Mouse (Mus musculus) testis, adult 2 months (tissue): ENCODE data around the gene Atg101. TPM values are rescaled to one million over a fixed set of nuclear protein-coding genes. Genes with fewer than 3 reads are reported as not detected.
A peak's percentile ranks its signal among the peaks of the same experiment; 100 is the strongest.

Experiments used
- H3K27ac ChIP-seq: fragments of 200-500 bp; 2 replicates; pipeline ENCODE4 v1.5.1; 2012; ENCODE audit warnings: low read depth, low read length; ENCODE audit not compliant: control insufficient read depth, insufficient read depth
- H3K27me3 ChIP-seq: fragments of 200-500 bp; 2 replicates; pipeline ENCODE4 v1.6.1; 2012; ENCODE audit warnings: mild to moderate bottlenecking, low read length, moderate library complexity; ENCODE audit not compliant: control insufficient read depth, insufficient read depth
- H3K36me3 ChIP-seq: fragments of 200-500 bp; 2 replicates; pipeline ENCODE4 v1.6.1; 2012; ENCODE audit warnings: mild to moderate bottlenecking, low read length; ENCODE audit not compliant: control insufficient read depth, insufficient read depth
- H3K4me1 ChIP-seq: fragments of 200-500 bp; 2 replicates; pipeline ENCODE4 v1.6.1; 2012; ENCODE audit warnings: low read length; ENCODE audit not compliant: control insufficient read depth, insufficient read depth
- H3K4me3 ChIP-seq: fragments of 200-500 bp; 2 replicates; pipeline ENCODE4 v1.5.1; 2012; ENCODE audit warnings: low read depth, mild to moderate bottlenecking, low read length, moderate library complexity, mixed read lengths; ENCODE audit not compliant: control insufficient read depth
- CTCF ChIP-seq: fragments of 200-500 bp; IDR thresholded peaks from 2 replicates; pipeline ENCODE4 v1.5.1; 2012; ENCODE audit warnings: low read depth, mild to moderate bottlenecking, inconsistent platforms, low read length, moderate library complexity; ENCODE audit not compliant: control insufficient read depth, insufficient read depth, insufficient replicate concordance
- POLR2A ChIP-seq: fragments of 200-500 bp; IDR thresholded peaks from 2 replicates; pipeline ENCODE4 v1.6.1; 2012; ENCODE audit warnings: low read depth, mild to moderate bottlenecking, inconsistent platforms, low read length, moderate library complexity; ENCODE audit not compliant: control insufficient read depth
- polyA plus RNA-seq: library from polyadenylated mRNA; depleted of rRNA; stranded (reverse); fragments of >200 nt; gene quantifications from 2 replicates; pipeline ENCODE4 v1.2.3, GENCODE M21; 2012; rRNA removed

Gene Atg101
- polyA plus RNA-seq: 16.4 and 17.5 TPM in 2 replicates

DNA sequence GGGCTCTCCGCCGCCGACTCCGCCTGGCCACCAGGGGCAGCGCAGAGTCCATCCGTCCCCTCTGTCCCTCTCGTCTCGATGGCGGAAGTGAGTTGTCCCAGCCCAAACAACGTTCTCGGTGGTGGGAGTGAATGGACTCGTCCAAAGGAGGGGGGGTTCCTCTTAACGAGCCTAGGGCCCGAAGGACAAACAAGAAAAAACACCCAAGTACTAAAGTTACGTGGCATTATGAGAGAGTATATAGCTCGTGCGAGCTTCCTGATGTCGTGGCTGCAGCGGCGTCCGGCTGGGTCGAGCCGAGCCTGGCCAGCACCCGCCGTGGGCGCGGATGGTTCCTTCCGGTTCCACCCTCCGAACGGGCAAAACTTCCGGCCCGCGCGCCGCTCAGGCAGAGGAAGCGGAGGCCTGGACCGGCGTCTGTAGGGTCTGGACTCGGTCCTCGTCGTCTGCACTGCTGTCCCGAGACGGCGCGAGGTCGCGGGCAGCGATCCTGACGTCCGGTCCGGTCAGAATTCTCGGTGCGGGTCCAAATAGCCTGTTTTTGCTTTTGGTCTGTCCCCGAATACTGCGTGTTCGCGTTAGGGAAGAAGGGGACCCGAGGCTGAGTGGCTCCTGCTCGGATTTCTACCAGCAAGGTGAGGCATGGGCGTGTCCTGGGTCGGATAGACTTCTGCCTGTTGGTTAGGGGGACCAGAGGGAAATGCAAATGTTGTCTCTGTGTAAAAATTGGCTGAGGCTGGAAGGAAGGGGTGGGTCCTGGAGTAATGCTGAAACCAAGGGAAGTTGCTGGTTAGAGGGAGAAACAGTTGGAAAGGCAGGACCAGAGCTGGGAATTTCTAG is at the start of gene Atg101:
Gene Atg101 (plus strand): TSS at position 362 of the 840 bp plus-strand sequence.
- Histone ChIP-seq H3K36me3 (peaks cover 2% of the 10 kb centered on the region), H3K27me3 (no peaks in the 10 kb centered on the region), H3K27ac (peak within 1 kb of the TSS; percentile 86), H3K4me1 (peaks cover 5% of the 10 kb centered on the region), H3K4me3 (peak within 1 kb of the TSS; percentile 95)
- peak; percentile 91 for TF ChIP-seq POLR2A
- TF ChIP-seq CTCF: peak; percentile 96

DNA sequence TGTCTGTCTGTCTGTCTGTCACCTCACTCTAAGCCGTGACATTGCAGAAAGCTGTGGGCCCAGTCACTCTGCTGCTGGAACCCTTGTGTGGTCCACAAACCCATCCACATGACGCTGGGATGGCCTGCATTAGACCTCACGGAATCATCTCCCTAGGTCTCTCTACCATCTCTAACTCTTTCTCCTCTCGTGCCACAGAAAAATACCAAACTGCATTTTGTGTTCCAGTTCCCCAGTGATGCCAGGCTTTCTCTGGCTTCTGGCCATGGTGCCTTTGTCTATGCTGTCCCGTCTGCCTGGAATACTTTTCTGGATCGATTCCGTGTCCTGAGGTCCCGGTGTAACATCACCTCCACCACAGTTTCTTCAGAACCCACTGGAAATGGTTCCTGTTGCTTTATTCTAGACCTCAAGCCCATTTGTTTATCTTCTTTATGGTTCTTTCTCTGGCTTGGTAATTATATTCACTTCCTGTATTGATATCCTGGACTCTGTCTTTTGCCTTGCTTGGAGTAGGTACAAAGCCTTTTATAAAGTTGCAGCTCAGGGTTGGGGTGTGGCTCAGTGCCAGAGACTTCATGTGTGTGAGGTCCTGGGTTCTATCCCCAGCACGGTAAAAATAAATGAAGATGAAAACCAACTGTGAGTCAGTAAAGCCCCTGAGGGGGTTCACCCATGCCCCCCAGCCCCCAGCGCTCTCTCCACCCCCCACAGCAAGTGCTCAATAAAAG is 49.3 kb upstream of the Atg101 start:
- H3K4me3 ChIP-seq: no peak overlapping the region
- no peak overlapping the region for H3K27ac ChIP-seq
- no peaks in the 10 kb centered on the region for H3K36me3 ChIP-seq
- no peak for TF ChIP-seq POLR2A
- no peak for TF ChIP-seq CTCF
- H3K4me1 ChIP-seq: peaks cover 15% of the 10 kb centered on the region
- H3K27me3 ChIP-seq: no peaks in the 10 kb centered on the region

DNA sequence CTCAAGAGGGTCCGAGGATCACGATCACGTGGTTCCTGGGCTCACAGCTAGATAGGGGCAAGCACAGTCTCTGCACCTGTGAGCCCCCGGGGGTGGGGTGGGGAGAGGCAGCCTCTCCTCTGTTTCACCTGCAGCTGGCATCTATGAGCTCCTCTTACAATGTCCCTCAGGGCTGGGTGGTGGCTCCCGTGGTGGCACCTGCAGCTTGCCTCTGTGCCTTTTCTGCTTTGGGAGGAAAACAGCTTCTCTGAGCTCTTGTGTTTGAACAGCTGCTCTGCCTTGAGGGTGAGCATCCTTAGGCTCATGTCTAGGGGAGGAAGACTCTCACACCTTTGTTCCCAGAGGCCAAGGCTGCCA is 48.8 kb upstream of the Atg101 start:
- peaks cover 15% of the 10 kb centered on the region for H3K4me1 ChIP-seq
- no peak for TF ChIP-seq POLR2A
- TF ChIP-seq CTCF: no peak
- no peaks in the 10 kb centered on the region for H3K36me3 ChIP-seq
- H3K4me3 ChIP-seq: no peak overlapping the region
- H3K27me3 ChIP-seq: no peaks in the 10 kb centered on the region
- no peak overlapping the region for H3K27ac ChIP-seq

DNA sequence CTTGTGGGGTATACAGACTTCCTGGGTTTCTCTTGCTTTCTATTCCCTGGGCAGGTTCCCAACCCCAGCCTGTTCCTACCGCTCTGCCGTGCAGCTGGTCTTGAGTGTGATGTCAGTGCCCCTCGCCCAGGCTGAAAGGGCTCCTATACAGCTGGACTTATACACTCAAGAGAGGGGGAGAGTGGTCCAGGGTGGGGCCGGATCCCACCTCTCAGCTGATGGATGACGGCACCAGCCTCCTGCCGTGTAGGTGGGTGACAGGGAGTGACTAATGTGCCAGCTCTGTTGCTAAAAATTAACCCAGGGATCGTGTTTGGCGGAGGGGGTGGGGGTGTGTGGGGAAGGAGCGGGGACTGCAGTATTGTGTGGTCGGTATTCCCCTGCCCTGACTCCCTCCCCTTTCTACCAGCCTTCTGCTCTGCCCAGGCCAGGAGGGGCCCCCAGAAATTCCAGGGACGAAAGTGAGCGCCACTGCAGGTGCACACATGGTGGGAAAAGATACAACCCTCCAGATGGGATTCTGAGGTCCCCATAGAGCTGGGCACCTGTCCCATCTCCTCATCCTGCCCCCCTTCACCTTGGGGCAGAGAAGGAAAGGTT is 48.2 kb upstream of the Atg101 start:
- no peak overlapping the region for H3K27ac ChIP-seq
- H3K27me3 ChIP-seq: no peaks in the 10 kb centered on the region
- peaks cover 15% of the 10 kb centered on the region for H3K4me1 ChIP-seq
- no peak overlapping the region for H3K4me3 ChIP-seq
- H3K36me3 ChIP-seq: no peaks in the 10 kb centered on the region
- TF ChIP-seq CTCF: no peak
- no peak for TF ChIP-seq POLR2A

DNA sequence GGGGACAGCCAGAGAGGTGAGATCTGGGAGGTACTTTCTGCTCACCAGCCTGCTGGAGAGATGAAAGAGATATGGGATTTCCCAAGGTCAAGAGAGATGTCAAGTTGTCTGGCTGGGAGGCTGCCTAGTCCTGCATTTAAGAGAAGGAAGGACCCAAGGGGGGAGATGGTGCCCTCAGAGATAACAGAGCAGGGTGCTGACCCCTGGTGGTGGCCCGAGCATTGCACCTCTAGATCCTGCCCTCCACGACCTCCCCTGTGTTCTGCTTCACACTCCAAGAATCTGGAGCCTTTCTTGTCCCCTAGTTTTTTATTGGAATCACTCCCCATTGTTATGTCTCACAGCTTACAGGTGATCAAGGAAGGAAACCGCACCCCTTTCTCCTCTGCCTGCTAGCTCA is 47.2 kb upstream of the Atg101 start:
- H3K36me3 ChIP-seq: no peaks in the 10 kb centered on the region
- TF ChIP-seq CTCF (peak; percentile 78), POLR2A (no peak)
- peaks cover 12% of the 10 kb centered on the region for H3K4me1 ChIP-seq
- H3K4me3 ChIP-seq: no peak overlapping the region
- no peaks in the 10 kb centered on the region for H3K27me3 ChIP-seq
- H3K27ac ChIP-seq: no peak overlapping the region

DNA sequence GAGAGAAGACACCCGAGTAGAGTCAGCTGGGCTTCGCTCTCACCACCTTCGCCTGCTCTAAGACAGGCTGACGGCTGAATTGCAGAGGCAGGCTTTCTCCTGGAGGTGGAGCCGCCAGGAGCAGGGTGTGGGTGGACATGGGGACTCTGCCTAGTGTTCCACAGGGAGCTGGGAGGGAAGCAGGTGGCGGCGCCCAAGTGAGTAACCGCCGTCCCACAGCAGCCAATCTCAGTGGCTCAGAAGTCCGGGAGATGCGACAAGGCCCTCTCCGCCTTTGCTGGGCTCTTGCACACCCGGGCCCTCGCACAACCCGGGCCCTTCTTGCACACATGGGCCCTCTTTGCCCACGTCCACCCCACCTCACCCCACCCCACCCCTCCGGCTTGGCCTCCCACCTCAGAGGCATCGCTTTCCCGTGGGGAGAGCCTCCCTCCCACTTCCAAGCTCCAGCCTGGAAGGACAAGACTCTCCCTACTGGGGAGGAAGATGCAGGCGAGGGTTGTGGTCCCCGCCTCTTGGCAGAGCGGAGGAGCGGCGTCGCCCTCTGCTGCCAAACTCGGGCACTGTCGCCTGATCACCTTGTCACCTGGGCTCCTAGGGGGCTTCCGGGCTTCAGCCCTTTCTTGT is 45.1 kb upstream of the Atg101 start:
- Histone ChIP-seq H3K27ac (no peak overlapping the region), H3K36me3 (no peaks in the 10 kb centered on the region), H3K4me1 (peaks cover 9% of the 10 kb centered on the region), H3K27me3 (no peaks in the 10 kb centered on the region), H3K4me3 (no peak overlapping the region)
- TF ChIP-seq POLR2A (no peak), CTCF (peak; percentile 47; the same call in 1 of the 2 replicates)

DNA sequence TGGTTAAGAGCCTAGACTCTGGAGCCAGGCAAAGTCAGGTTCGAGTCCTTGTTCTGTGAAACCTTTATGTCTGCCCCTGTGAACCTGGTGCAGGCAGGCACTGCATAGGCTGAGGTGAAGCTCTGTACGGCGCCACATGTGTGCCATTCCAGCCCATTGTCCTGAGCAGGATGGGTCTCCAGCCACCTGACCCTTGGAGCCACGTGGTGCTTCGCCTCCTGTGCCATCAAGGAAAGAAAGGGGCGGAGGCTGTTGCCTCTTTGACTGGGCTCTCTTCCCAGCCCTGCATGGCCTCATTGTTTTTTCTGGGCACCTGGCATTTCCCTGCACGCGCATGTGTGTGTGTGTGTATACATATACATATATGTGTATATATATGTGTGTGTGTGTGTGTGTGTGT is 44.3 kb upstream of the Atg101 start:
- no peak overlapping the region for H3K4me3 ChIP-seq
- TF ChIP-seq CTCF: no peak
- TF ChIP-seq POLR2A: no peak
- H3K27ac ChIP-seq: no peak overlapping the region
- H3K4me1 ChIP-seq: peaks cover 9% of the 10 kb centered on the region
- no peaks in the 10 kb centered on the region for H3K36me3 ChIP-seq
- no peaks in the 10 kb centered on the region for H3K27me3 ChIP-seq

DNA sequence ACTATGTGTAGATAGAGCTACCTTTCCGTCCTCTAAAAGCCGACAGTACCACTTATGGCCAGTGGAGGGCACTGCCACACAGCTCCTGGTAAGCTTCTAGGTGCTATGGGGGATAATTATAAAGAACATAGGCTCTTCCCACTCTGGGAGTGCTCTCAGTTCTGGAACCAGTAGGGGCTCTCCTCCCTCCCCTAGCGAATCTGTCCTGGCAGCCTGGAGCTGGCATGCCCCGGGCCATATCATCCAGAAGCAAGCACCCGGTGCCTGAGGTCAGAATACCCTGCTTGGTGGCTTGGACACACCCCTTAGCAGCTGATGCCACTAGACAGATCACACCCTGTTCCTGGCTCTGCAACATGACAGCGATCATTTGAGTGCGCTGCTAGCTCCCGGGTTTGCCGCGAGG is 43.3 kb upstream of the Atg101 start:
- TF ChIP-seq CTCF: peak; percentile 65; the same call in 1 of the 2 replicates
- TF ChIP-seq POLR2A: no peak
- no peaks in the 10 kb centered on the region for H3K36me3 ChIP-seq
- H3K4me1 ChIP-seq: peaks cover 11% of the 10 kb centered on the region
- no peaks in the 10 kb centered on the region for H3K27me3 ChIP-seq
- no peak overlapping the region for H3K4me3 ChIP-seq
- no peak overlapping the region for H3K27ac ChIP-seq
